13 mouse cellular contexts compared by ENCODE assay signal in genomic region chr1:153292202-153292601, GRCm38 (mm10). TPM values are rescaled to one million over a fixed set of nuclear protein-coding genes. Genes with fewer than 3 reads are reported as not detected.
DNase-seq lines count a peak whose midpoint lies in the region; ATAC-seq lines count a peak whose summit lies in the region.
"Had no signal": no experiment of that assay in that cellular context is flagged by ENCODE, and none has a peak within 500 bp of the region (broad histone marks: within the 10 kb centered on the region; RNA-seq: fewer than 3 reads in every experiment).

No protein-coding gene starts in this region.

- no peaks in the 10 kb centered on the region for H3K27me3 ChIP-seq in heart, embryonic 11.5 days (ENCODE audit: control insufficient read depth, insufficient read depth, low read length)
- H3K27me3 ChIP-seq in intestine, embryonic 15.5 days (replicated peaks): no peaks in the 10 kb centered on the region
- H3K27me3 ChIP-seq in neural tube, embryonic 15.5 days (replicated peaks): no peaks in the 10 kb centered on the region
- H3K27me3 ChIP-seq: hindbrain, embryonic 13.5 days; limb, embryonic 12.5 days; lung, embryonic 15.5 days had no signal

- peak overlapping the region; percentile 43 for H3K4me2 ChIP-seq in heart, embryonic 11.5 days
- H3K4me2 ChIP-seq in intestine, embryonic 15.5 days (replicated peaks): no peak overlapping the region
- no peak overlapping the region for H3K4me2 ChIP-seq in neural tube, embryonic 15.5 days
- H3K4me2 ChIP-seq: hindbrain, embryonic 13.5 days; limb, embryonic 12.5 days; lung, embryonic 15.5 days had no signal

- 34% methylated on average over 6 of the region's 6 CpGs for WGBS in heart, embryonic 11.5 days (ENCODE audit: insufficient replicate concordance)
- WGBS in intestine, embryonic 15.5 days: 46% methylated on average over 6 of the region's 6 CpGs
- WGBS in neural tube, embryonic 15.5 days: 52% methylated on average over 6 of the region's 6 CpGs

- peak overlapping the region; percentile 75 for H3K27ac ChIP-seq in heart, embryonic 11.5 days (ENCODE audit: low read depth, low read length)
- no peak overlapping the region for H3K27ac ChIP-seq in intestine, embryonic 15.5 days
- no peak overlapping the region for H3K27ac ChIP-seq in neural tube, embryonic 15.5 days (replicated peaks)
- H3K27ac ChIP-seq: hindbrain, embryonic 13.5 days; layer of hippocampus, adult 2 months; limb, embryonic 12.5 days; lung, embryonic 15.5 days; midbrain, embryonic 10.5 days had no signal

- no peak overlapping the region for H3K4me3 ChIP-seq in heart, embryonic 11.5 days (ENCODE audit: low read depth, low read length)
- H3K4me3 ChIP-seq in intestine, embryonic 15.5 days (replicated peaks): no peak overlapping the region
- H3K4me3 ChIP-seq in neural tube, embryonic 15.5 days (replicated peaks): no peak overlapping the region
- H3K4me3 ChIP-seq: hindbrain, embryonic 13.5 days; layer of hippocampus, adult 2 months; limb, embryonic 12.5 days; lung, embryonic 15.5 days; midbrain, embryonic 10.5 days had no signal

- ATAC-seq in heart, embryonic 11.5 days (replicated peaks; ENCODE audit: insufficient number of reproducible peaks, low FRiP score, low TSS enrichment): no peak
- no peak for ATAC-seq in intestine, embryonic 15.5 days
- ATAC-seq in neural tube, embryonic 15.5 days (ENCODE audit: low FRiP score): no peak

- no peak overlapping the region for H3K9ac ChIP-seq in heart, embryonic 11.5 days (ENCODE audit: low read depth, low read length)
- no peak overlapping the region for H3K9ac ChIP-seq in intestine, embryonic 15.5 days
- H3K9ac ChIP-seq in neural tube, embryonic 15.5 days (replicated peaks): no peak overlapping the region
- H3K9ac ChIP-seq: hindbrain, embryonic 13.5 days; limb, embryonic 12.5 days; lung, embryonic 15.5 days had no signal

- no peaks in the 10 kb centered on the region for H3K36me3 ChIP-seq in heart, embryonic 11.5 days (ENCODE audit: control insufficient read depth, insufficient read depth, low read length)
- H3K36me3 ChIP-seq in intestine, embryonic 15.5 days: no peaks in the 10 kb centered on the region
- H3K36me3 ChIP-seq in neural tube, embryonic 15.5 days: no peaks in the 10 kb centered on the region
- H3K36me3 ChIP-seq: hindbrain, embryonic 13.5 days; lung, embryonic 15.5 days; midbrain, embryonic 10.5 days had no signal

- H3K9me3 ChIP-seq in heart, embryonic 11.5 days (replicated peaks; ENCODE audit: control insufficient read depth, low read length): no peaks in the 10 kb centered on the region
- no peaks in the 10 kb centered on the region for H3K9me3 ChIP-seq in intestine, embryonic 15.5 days
- no peaks in the 10 kb centered on the region for H3K9me3 ChIP-seq in neural tube, embryonic 15.5 days (replicated peaks)
- H3K9me3 ChIP-seq: hindbrain, embryonic 13.5 days; limb, embryonic 12.5 days; lung, embryonic 15.5 days; midbrain, embryonic 10.5 days had no signal

- peaks cover 37% of the 10 kb centered on the region for H3K4me1 ChIP-seq in heart, embryonic 11.5 days (ENCODE audit: control insufficient read depth, insufficient read depth, low read length)
- H3K4me1 ChIP-seq in intestine, embryonic 15.5 days (replicated peaks): peaks cover 17% of the 10 kb centered on the region
- peaks cover 7% of the 10 kb centered on the region for H3K4me1 ChIP-seq in neural tube, embryonic 15.5 days

- peak; percentile 18 for DNase-seq in kidney, adult 9 months
- no peak for DNase-seq in kidney, postnatal 10 days
- DNase-seq in adipocyte (ENCODE audit: low spot score): peak; percentile 48
- DNase-seq in skeletal muscle tissue, adult 2 months (ENCODE audit: low read depth, low spot score): peak; percentile 70
- DNase-seq: cerebellum, postnatal 14 days had no signal

RNA-seq across cellular contexts. Expression of gene Lamc1, which starts 40.4 kb away (rescaled TPM):
- 87.6 and 98.2 TPM in 2 replicates for polyA plus RNA-seq in heart, embryonic 11.5 days (2014; fragmentation: Nextera tagmentation; extraction: Ambion mirVana)
- polyA plus RNA-seq in intestine, embryonic 15.5 days (2015; fragmentation: Nextera tagmentation; extraction: Ambion mirVana): 58.1 and 60.9 TPM in 2 replicates
- polyA plus RNA-seq in neural tube, embryonic 15.5 days (2015; fragmentation: Nextera tagmentation; extraction: Ambion mirVana): 17.1 and 22.8 TPM in 2 replicates
